Mouse (Mus musculus) adrenal gland, adult (tissue): ENCODE data around the gene Cpsf7.
A peak's percentile ranks its signal among the peaks of the same experiment; 100 is the strongest.

Source experiments
- DNase-seq, 2 experiments: peaks; one replicate each; pipeline ENCODE4 v3.0.0; 2022 to 2023; ENCODE audit warnings: low spot score in 1 of 2; ENCODE audit not compliant: inconsistent age in 2 of 2

Cpsf7 gene

DNA sequence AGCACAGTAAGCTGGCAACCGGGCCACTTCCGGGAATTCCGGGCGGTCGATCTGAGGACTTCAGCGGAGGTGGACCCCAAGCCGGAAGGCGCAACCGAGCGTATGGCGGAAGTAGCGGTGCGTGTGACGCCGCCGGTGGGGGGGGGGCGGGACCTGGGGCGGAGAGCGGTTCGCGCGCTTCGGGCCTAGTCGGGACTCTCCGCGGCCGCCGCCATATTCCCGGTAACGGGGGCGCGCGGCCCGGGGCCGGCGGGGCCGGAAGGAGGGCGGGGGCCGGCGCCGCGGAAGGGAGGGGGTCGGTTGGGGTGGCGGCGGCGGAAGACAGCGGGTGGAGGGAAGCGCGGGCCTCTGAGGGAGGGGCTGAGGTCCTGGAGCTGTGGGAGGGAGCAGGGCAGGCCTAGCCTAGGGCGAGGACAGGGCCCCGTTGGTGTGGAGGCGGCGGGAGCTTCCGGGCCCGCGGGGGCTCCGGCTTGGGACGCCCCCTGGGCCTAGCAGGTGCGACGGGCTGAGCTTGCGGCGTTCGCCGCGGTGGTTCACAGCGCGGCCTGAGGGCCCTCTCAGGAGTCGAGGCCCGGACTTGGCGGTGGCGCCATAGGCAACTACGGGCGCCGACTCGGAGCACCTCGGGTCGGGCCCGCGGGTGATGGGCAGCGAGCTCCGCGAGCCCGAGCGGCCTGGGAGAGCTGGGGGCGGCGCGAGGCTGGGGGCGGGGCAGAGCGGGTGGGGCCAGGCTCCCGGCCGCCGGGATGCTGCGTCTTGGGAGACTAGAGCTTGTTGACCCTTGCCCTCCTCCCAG lies at the start of gene Cpsf7:
TSS of gene Cpsf7 (plus strand) at position 161 of the 796 bp plus-strand sequence.
- peak; percentile 92 to 97 for DNase-seq

DNA sequence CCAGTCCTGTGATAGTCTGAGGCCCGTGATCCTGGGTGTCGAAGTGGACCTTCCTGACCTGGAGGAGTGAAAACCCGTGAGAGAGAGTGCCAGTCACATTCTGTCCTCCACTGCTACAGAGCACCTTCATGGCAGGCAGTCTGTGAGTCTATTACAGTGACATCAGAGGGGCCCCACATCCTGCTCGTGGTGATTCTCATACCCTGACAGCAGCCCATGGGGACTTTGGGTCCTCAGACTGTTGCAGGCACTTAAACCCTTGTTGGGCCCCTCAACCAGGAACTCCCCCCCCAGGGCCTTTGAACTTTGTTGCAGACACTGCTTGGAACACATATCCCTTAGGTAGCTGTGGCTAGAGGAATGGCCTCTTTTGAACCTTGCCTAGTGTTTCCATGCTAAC lies 45.5 kb upstream of the Cpsf7 start:
- DNase-seq: no peak

DNA sequence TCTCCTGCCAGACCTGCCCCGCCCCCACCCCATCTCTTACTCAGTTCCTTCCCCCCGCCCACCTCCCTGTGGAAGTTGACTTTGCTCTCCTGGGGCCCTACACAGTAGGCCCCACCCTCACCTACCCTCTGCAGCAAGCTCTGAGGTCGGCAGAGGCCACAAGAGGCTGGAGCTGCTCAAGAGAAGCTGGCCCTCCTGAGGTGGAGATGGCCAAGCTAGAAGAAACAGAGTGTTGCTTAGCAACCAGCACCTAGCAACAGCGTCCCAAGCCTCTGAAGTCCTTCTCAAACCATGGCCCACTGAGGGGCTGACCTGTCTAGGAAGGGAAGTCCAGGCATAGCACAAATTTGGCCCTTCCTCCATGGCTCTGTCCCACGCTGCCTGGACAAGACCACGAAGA lies 42.4 kb upstream of the Cpsf7 start, which contains the start of gene Ppp1r32:
TSS of gene Ppp1r32 (minus strand) at position 226 of the 400 bp plus-strand sequence.
- no peak for DNase-seq

DNA sequence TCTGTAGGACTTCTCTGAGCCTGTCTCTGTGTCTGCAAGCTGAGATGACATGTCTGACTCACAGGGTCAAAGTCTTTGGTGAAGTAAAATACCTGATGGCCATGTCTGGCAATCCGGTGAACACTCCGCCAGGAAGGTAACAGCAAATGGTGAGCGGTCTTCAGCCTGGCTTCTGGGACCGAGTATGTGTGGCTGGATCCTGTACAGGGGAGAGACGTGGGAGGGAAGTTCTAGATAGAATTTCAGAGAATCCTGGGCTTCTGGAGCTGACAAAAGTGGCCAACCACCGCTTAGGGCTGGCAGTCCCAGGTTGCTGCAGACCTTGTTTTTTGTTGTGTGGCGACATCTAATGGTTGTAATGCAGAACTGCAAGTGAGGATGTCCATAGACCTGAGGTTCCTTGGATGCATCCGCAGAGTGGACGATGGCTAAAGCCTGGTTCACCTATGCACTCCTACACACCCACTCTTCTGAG lies 38.8 kb upstream of the Cpsf7 start:
- peak; percentile 49 to 83 for DNase-seq

DNA sequence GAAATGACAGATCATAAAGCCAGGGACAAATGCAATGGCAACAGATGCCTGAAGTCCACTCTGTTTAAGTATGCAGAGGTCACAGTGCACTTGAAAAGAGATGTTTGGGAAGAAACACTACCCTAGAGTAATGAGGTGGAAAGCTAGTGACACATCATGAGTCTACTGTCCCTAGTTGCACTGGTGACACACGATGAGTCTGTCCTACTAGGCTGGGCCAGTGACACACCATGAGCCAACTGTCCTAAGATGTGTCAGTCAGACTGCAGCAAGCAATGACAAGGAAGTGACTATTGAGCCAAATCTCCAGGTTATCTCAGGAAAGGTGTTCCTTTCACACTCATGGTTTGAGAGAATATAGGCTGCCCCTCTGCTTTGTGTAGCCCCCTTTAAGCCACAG lies 29.4 kb upstream of the Cpsf7 start:
- peak; percentile 54 to 76 for DNase-seq

DNA sequence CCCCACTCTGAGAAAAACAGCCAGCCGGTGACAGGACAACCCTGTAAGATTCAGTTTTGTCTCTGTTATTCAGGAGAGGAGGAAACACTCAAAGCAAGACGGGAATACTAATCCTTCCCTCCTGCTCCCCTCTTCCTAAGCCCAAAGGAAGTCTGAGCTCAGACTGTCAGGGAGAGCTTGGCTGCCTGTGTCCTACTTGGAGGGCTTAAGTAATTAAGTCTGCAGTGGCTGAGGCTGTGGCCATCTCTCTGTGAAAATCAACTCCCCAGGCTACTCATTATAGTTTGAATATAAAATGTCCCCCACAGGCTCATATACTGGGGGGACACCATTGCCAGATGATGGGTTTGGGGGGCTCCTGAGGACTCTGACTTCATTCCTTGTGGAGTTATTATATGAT lies 28.1 kb upstream of the Cpsf7 start:
- DNase-seq: no peak

- DNase-seq: peak; percentile 43 to 73
Observed at GRCm38 (mm10) chr19:10497512-10498160, 27.4 kb upstream of the Cpsf7 start.

DNA sequence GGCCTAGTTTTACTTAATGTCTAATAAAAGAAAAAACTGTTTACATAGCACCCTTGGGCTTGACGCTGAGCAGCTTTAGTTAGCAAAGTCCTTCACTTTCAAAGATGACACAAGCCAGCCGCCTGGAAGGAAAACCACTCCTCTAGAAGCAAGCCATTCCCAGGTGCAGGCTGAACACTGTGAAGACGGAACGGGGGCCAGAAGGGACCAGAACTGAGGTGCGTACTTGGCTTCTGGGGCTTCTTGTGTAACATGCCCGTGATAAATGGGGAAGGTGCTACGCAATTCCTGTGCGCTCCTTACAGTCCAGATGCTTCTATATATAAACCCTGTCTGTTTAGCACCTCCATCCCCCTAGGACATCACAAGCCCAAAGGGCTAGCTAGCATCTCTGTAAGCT lies 24.5 kb upstream of the Cpsf7 start:
- no peak for DNase-seq

DNA sequence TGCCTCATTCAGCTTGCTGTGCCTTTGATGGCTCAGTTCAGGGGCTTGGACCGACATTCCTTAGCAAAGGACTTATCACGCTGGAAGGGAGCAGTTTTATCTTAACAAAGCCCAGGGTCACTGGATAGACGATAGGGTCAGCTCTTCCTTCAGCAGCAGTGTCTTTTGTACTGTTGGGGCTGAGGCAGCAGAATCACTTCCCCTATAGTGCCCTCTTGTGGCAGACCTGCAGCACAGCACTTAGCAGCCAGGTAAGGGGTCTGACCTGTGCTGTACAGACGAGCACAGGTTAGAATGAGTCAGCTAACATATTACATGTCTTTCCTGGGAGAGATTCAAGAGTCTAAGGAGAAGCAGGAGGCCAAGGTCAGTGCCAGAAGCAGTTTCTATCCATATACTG lies 22.5 kb upstream of the Cpsf7 start:
- DNase-seq: peak in 1 of 2 experiments; percentile 72

DNA sequence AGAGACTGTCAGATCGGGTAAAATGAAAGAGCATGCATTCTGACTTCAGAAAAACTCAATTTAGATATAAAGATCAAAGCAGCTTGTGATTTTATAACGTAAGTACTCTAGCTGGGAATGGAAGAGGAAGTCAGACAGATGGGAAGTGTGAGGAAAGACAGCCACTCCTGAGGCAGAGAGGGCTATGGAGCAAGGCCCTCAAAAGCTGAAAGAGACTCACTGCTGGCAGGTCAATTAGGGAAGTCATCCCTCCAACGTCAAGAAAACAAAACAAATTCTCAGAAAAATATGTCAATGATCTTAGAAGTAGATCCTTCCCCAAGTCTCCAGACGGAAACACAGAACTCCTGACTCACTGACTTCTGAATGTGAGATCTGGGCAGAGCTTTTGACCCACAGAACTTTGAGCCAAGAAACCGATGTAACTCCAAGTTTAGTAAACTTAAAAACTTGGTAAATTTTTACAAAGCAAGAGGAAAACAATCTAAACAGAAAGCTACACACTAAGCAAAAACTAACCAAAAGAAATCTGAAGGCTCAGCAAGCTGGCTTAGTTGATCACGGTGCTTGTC lies 14.2 kb upstream of the Cpsf7 start:
- no peak for DNase-seq

- no peak for DNase-seq
Observed at GRCm38 (mm10) chr19:10520355-10520754, 4.7 kb upstream of the Cpsf7 start.

DNA sequence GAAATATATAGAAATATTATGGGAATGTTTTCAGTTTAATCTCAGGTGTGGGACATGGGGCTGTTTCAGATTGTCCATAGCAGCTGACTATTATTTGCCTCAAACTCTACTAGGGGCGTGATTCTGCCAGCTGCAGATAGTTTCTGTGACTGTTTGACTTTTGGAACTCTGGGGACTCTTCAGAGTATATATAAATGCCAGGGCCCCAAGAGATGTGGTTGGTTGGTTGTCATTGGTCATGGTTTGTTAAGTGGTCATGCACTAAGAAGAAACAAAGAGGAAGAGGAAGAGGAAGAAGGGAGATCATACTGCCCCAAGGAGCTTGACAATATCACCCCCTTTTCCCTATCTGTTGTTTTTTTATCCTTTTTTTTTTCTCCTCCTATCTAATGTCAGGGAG lies 3.1 kb upstream of the Cpsf7 start:
- DNase-seq: no peak

- DNase-seq: no peak
Observed at GRCm38 (mm10) chr19:10523483-10524080, 1.5 kb upstream of the Cpsf7 start.

DNA sequence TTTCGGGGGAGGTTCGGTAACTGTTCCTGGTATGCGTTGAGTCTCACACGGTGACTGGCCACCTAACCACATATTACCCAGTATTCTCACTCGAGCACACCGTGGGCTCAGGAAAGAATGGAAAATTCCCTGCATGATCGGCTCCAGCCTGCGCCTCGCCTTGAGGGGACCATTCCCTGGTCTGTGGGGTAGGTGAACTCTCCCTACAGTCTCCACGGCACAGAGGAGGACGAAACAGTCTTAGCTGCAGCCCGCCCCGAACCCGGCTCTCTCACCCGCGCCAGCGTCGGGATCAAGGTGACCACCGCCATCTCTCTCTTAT lies 321 bp upstream of the Cpsf7 start:
- no peak for DNase-seq

GRCm38 (mm10) chr19:10525910-10526309 lies 844 bp downstream of the Cpsf7 start, which contains the start of gene Sdhaf2:
Gene Sdhaf2, minus strand, starts transcription at chr19:10526142.
- no peak for DNase-seq

DNA sequence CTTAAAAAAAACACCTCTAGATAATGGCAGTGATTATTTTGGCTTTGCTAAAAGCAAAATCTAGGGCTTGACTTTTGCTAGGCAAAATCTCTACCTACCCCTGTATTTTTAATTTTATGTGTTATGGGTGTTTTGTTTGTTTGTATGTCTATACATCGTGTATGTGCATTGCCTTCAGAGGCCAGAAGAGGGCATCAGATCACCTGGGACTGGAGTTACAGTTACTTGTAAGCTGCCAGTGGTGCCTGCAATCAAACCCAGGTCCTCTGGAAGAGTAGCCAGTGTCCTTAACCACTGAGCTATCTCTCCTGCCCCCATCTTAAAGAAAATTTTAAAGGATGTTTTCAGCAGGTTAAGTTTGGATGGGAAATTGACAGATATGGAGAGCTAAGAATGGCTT lies 5.0 kb downstream of the Cpsf7 start:
- no peak for DNase-seq

GRCm38 (mm10) chr19:10539454-10539853 lies 14.4 kb downstream of the Cpsf7 start:
- no peak for DNase-seq

DNA sequence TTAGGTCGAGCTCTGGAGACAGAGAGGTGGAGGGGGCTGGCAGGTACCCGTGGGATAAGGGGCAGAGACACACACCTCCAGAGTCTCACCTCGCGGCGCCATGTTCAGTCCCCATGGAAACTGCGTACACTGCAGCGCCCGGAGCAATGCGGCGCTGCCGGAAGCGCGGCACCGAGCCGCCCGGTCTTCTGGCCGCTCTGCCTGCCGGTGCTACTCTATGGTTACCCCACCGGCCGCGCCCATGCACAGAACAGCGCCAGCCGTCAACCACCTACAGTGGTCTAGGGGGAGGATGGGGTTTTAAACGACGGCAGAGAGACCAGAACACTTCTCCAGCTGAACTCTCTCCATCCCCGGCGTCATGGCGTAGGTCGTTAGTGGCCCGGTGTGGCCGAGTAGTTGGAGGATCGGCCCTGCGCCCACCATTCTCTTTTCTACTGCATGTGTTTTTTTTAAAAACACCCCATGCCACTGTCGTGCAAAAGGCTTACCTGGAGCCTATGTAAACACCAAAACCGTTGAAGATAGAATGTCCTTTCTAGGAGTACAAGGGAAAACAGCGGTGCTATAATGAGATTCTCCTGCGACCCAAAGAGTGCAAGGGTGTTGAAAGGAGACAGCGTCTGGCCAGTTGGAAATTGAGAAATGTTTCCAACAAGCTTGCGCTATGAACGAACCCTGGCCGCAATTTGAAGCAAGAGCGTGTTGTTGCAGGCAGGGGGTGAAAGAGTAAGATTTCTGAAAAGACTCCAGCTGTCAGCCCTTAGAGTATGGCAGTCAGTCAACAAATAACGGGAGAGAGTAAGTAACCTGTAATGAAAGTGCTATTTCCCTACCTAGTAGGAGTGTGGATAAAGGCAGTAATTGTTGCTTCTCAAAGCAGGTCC lies 30.8 kb downstream of the Cpsf7 start, which contains the start of gene Tmem216:
TSS of gene Tmem216 (minus strand) at position 615 of the 887 bp plus-strand sequence.
- peak; percentile 88 to 94 for DNase-seq

DNA sequence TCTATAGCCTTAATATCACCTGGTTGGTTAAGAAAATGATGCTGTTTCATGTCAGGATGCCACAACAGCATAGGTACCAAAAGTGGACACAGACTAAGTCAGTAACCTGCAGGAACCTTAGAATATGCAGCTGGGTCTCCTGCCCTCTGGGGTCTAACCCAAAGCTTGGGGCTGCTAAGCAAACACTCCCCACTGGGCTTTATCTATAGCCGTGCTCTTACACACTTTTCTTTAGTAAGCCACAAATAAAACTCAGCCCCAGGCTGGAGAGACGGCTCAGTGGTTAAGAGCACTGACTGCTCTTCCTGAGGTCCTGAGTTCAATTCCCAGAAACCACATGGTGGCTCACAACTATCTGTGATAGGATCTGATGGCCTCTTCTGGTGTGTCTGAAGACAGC lies 31.9 kb downstream of the Cpsf7 start:
- no peak for DNase-seq

DNA sequence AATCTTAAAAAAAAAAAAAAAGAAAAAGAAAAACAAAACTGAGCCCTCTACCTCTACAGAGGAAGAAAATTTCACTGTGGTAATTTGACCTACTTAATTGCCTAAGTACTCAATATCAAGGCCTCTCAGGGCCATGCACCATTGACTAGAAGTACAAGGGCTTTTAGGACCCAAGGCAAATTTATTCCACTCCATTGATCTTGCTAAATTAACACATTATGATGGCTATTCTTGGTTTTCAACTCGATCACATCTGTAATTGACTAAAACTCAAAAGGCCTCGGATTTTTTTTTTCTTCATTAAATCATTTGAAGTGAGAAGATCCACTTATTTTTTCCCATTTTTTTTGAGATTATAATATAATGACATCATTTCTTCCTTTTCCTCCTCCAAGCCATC lies 32.4 kb downstream of the Cpsf7 start:
- DNase-seq: no peak
